Mouse (Mus musculus) adrenal gland (tissue): ENCODE results near the gene Olfr955.

ENCODE experiments used
- intact Hi-C: fragments of 180-260 bp; cut with DNase I; formaldehyde crosslinking; loops from one replicate; pipeline ENCODE4 v1.15.1; 2025
- long read RNA-seq, 2 experiments: library from polyadenylated mRNA; unstranded; transcript quantifications; one replicate each; pipeline ENCODE4 v2.0.0; 2020; ENCODE audit warnings: borderline replicate concordance in 1 of 2; ENCODE audit not compliant: insufficient replicate concordance in 1 of 2

Olfr955 gene
- long read RNA-seq, experiment 1, result 0 reads
- long read RNA-seq, experiment 2, result 0 reads

DNA sequence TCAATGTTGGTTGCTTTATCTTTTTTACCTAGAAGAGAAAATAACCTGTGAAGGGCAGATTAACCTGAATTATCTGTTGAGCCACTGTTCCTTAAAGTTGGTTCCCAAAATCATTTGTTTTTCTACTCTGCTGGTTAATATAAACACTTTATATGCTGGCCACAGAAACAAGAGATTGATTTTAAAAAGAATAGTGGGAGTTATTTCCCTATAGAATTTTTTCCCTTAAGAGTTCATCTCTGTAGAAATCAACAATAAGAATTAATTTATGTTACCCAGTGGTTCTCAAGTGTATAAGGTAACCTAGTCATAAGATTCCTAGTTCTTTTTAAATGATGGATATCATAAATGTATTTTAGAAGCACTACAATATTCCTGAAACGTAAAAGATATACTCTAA lies at the start of gene Olfr955:
Olfr955 (minus strand) TSS at position 101 of the 400 bp plus-strand sequence.
- intact Hi-C loops, result loop anchor here (5.0 kb wide), 1 partner anchor 40 kb away; no protein-coding TSS in a partner anchor

DNA sequence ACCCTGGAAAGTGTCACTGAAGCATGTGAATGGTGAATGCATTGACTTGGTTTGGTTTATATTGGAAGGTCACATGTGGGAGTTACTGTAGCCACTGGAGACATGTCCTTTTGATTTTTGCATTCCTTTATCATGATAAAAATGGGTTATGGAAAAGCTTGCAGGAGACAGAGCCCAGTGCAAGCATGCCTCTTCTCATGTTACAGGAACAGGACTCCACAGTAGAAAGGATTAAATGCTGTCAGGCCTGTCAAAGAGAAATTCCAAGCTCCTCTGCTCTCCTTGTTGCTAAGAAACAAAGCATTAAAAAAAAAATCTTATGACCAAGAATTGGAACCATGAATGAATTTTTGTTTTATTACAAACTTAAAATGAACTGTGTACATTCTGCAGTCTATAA lies 46.9 kb upstream of the Olfr955 start:
- intact Hi-C loops, result no loop called here

DNA sequence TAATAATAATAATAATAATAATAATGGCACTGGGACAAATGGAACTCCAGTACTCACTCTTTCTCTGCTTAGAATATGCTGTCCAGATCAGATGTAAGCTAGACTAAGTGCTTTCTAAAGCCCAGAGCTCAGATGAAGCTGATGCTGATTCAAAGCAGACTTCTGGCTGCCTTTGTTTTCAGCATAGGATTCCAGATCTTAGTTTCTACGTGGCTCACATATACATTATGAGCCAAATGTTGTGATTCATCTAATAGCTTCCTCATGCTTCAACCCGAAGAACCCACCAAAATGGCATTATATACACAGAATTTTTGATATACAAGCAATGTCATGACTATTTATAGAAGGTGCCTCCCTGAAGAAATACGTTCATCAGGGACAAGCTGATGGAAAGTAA lies 43.8 kb upstream of the Olfr955 start, which contains the start of gene Olfr957:
Olfr957 (minus strand) TSS at position 279 of the 400 bp plus-strand sequence.
- intact Hi-C loops, result no loop called here

DNA sequence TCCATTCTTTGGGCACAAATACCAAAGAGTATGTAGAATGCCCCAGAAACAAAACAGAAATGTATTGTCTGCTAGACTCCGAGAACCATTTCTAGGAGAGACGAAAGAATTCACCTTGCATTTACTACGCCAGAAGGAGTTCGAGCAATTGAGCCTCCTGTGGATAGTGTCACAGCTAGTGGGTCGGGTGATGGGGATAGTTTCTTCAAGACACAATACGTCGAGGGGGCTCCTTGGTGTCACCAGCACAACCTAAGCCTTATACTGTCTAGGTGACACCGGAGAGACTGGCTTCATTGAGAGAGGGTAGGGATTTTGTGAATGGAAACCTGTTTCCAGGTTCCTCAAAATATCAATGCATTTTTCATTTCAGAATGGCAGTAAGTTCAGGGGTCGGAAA lies 37.7 kb upstream of the Olfr955 start:
- intact Hi-C loops, result loop anchor here (5.0 kb wide), 1 partner anchor 103 kb away; the partner anchor contains the start of gene Olfr148

DNA sequence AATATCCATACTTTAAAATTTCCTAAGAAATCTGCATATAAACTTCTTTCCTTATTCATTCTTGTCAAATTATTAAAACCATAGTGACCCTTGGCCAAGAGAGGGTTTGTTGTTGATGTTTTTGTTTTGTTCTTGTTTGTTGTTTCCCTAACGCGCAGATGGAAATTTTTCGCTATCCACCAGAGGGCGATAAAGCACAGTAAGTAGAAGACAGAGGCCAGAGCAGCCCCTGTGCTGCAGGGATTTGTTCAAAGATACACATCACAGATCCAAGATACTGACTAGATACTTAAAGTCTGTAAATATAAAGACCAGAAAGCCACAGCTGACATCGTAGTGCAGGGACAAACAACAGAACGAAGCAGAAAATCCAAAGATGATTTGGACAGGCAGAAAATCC lies 37.3 kb upstream of the Olfr955 start:
- intact Hi-C loops, result loop anchor here (5.0 kb wide), 1 partner anchor 103 kb away; the partner anchor contains the start of gene Olfr148

DNA sequence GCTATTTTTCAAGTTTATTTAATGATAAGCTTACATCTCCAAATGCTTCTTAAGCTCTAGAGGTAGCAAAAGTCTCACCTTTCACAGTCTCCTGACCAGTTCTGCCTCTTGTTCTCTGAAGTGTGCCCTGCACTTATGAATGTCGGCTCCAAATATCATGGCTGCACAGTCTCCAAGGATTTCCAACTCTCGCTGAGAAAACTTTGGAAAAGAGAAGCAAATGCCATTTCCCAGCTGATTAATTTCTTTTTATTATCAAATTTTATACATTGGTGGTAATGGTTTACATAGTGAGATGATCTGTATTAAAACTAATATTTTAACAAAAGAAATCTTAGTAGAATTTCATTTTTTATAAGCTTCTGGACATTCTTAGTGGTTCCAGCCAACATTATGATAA lies 22.2 kb upstream of the Olfr955 start, which contains the start of gene Olfr44:
Olfr44 (minus strand) TSS at position 101 of the 400 bp plus-strand sequence.
- intact Hi-C loops, result no loop called here

DNA sequence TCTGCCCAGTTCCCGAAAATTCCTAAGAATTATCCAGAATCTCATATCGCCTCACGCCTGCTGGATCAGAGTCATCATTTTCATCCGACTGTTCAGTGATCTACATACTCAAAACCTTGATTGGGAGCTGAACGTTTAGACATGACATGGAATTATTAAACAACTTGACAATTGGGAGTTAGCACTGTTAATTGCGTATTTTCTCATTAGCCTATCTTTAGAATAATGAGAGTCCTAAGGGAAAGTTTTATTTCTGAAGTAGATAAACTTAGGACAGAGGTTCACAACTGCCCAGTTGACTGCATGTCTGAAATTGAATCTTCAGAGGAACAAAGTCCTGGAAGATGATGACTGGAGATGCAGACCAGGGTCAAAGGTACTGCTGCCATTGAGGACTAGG lies 15.3 kb downstream of the Olfr955 start, which contains the start of gene Olfr954:
Olfr954 (plus strand) TSS at position 301 of the 400 bp plus-strand sequence.
- intact Hi-C loops, result no loop called here

DNA sequence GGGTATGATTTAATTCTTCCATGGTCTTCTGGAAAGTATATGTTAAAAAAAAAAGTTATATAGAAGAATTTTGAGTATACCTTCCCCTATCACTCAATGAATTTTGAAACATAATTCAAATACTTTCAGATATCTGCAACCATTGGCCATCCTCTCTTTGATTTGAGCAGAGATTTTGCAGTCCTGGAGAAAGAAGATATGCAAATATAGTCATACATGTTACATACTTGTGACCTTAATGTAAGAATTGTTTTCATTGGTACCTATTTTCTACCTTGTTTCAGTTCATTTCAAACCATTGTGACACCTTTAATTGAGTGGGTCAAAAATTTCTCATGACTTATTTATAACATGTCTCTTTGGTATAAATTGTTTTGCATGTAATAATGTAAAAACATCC lies 44.7 kb downstream of the Olfr955 start, which contains the start of gene Olfr952:
Olfr952 (minus strand) TSS at position 101 of the 400 bp plus-strand sequence.
- intact Hi-C loops, result no loop called here
